Mouse (Mus musculus): ENCODE data around the gene Brsk1. TPM values are rescaled to one million over a fixed set of nuclear protein-coding genes. Genes with fewer than 3 reads are reported as not detected.

Brsk1 gene
- total RNA-seq, 2 experiments from 2014 or later = 258 to 262 TPM

Other genes with a start within 250 kb of the Brsk1 start
- 10 to 100 TPM; 42.4 to 45.0 TPM for gene Rdh13, start 245.0 kb upstream of the Brsk1 start, total RNA-seq (2021)
- 1 to 10 TPM; 5.1 to 8.0 TPM for gene Eps8l1, start 229.9 kb upstream of the Brsk1 start, total RNA-seq (2021)
- gene Ppp1r12c, start 188.9 kb upstream of the Brsk1 start, total RNA-seq (2021) = 100 to 1,000 TPM; 123 to 135 TPM
- gene Tnnt1, start 174.2 kb upstream of the Brsk1 start, total RNA-seq (2021) = 1 to 10 TPM in 1 of 2 experiments, under 1 TPM in 1; 0.89 to 1.0 TPM
- gene Tnni3, start 166.4 kb upstream of the Brsk1 start, total RNA-seq (2021) = 1 to 10 TPM; 1.8 to 2.0 TPM
- gene Dnaaf3, start 158.2 kb upstream of the Brsk1 start, total RNA-seq (2021) = under 1 TPM; 0.50 to 0.77 TPM
- gene Syt5, start 143.1 kb upstream of the Brsk1 start, total RNA-seq (2021) = 100 to 1,000 TPM; 205 to 208 TPM
- 1 to 10 TPM; 1.7 to 2.1 TPM for gene Ptprh, start 86.6 kb upstream of the Brsk1 start, total RNA-seq (2021)
- gene Tmem86b, start 59.2 kb upstream of the Brsk1 start, total RNA-seq (2021) = 10 to 100 TPM; 12.5 to 14.8 TPM
- gene Ppp6r1, start 31.6 kb upstream of the Brsk1 start, total RNA-seq (2021) = 10 to 100 TPM; 87.9 to 89.1 TPM
- gene Hspbp1, start 5.5 kb upstream of the Brsk1 start, total RNA-seq (2021) = 100 to 1,000 TPM in 1 of 2 experiments, 10 to 100 TPM in 1; 99.7 to 111 TPM
- gene Tmem150b, start 34.6 kb downstream of the Brsk1 start, total RNA-seq (2021) = not detected
- 10 to 100 TPM; 53.2 to 58.9 TPM for gene Kmt5c, start 49.5 kb downstream of the Brsk1 start, total RNA-seq (2021)
- 1 to 10 TPM; 7.3 to 8.8 TPM for gene Cox6b2, start 62.5 kb downstream of the Brsk1 start, total RNA-seq (2021)
- gene Fam71e2, start 80.7 kb downstream of the Brsk1 start, total RNA-seq (2021) = not detected
- 1 to 10 TPM in 1 of 2 experiments, under 1 TPM in 1; 0.82 to 1.2 TPM for gene Il11, start 92.3 kb downstream of the Brsk1 start, total RNA-seq (2021)
- not detected for gene Tmem190, start 92.3 kb downstream of the Brsk1 start, total RNA-seq (2021)
- 1 to 10 TPM; 5.5 to 6.0 TPM for gene Tmem238, start 99.1 kb downstream of the Brsk1 start, total RNA-seq (2021)
- gene Rpl28, start 102.3 kb downstream of the Brsk1 start, total RNA-seq (2021) = 100 to 1,000 TPM; 603 to 645 TPM
- 100 to 1,000 TPM; 176 to 203 TPM for gene Ube2s, start 122.0 kb downstream of the Brsk1 start, total RNA-seq (2021)
- 100 to 1,000 TPM; 112 to 126 TPM for gene Shisa7, start 154.1 kb downstream of the Brsk1 start, total RNA-seq (2021)
- gene Isoc2b, start 179.7 kb downstream of the Brsk1 start, total RNA-seq (2021) = 1 to 10 TPM; 1.2 to 1.9 TPM
- gene Isoc2a, start 186.5 kb downstream of the Brsk1 start, total RNA-seq (2021) = 1 to 10 TPM; 6.2 to 6.5 TPM
- under 1 TPM; 0.50 to 0.74 TPM for gene Gm36210, start 215.9 kb downstream of the Brsk1 start, total RNA-seq (2021)
- 10 to 100 TPM; 21.1 to 21.4 TPM for gene Zfp628, start 224.6 kb downstream of the Brsk1 start, total RNA-seq (2021)
- gene Nat14, start 231.4 kb downstream of the Brsk1 start, total RNA-seq (2021) = 10 to 100 TPM; 50.8 to 51.5 TPM
- 1 to 10 TPM; 3.1 to 3.6 TPM for gene Ssc5d, start 235.2 kb downstream of the Brsk1 start, total RNA-seq (2021)